Mouse (Mus musculus): ENCODE data around the gene Efna5. TPM values are rescaled to one million over a fixed set of nuclear protein-coding genes. Genes with fewer than 3 reads are reported as not detected.

Efna5 gene
- polyA plus RNA-seq, 1 experiment from 2014 or later: 59.7 TPM

DNA sequence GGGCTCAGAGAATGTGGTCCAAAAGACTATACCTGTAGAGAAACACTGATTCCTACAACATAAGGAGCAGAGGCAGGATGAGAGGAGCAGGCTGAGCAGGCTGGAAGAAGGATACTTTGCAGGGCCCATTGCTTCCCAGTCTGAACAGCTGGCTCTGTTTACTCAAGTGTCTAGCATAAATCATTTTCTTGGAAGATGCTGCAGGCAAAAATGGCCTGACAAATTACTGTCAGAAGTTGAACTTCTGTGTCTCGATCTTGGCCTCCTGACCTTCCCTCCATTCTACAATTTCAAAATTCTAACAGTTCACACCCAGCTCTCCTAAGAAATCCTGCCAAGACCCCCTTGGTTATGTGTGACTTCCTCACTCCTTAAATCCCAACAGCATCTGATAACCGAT lies 105.1 kb downstream of the Efna5 start:
- H3K9ac ChIP-seq (ENCODE audit: low read depth, low read length): no peak overlapping the region
- no peak overlapping the region for H3K4me2 ChIP-seq (ENCODE audit: low read length)
- no peak for ATAC-seq
- H3K9me3 ChIP-seq (replicated peaks; ENCODE audit: control insufficient read depth, low read length, poor library complexity, severe bottlenecking): no peaks in the 10 kb centered on the region
- H3K36me3 ChIP-seq (ENCODE audit: control insufficient read depth, insufficient read depth, low read length): no peaks in the 10 kb centered on the region
- no peaks in the 10 kb centered on the region; the same call in 1 of the 2 replicates for H3K4me1 ChIP-seq (ENCODE audit: control insufficient read depth, insufficient read depth, low read length)
- H3K4me3 ChIP-seq (ENCODE audit: low read depth, low read length): no peak overlapping the region
- no peak overlapping the region for H3K27ac ChIP-seq (ENCODE audit: low read length)
- 84% methylated on average over 2 of the region's 2 CpGs for WGBS
- H3K27me3 ChIP-seq (ENCODE audit: control insufficient read depth, insufficient read depth, low read depth, low read length): no peaks in the 10 kb centered on the region

GRCm38 (mm10) chr17:62775401-62775800 lies 105.7 kb downstream of the Efna5 start:
- Histone ChIP-seq H3K4me1 (ENCODE audit: control insufficient read depth, insufficient read depth, low read length) (no peaks in the 10 kb centered on the region; the same call in 1 of the 2 replicates), H3K27ac (ENCODE audit: low read length) (no peak overlapping the region), H3K27me3 (ENCODE audit: control insufficient read depth, insufficient read depth, low read depth, low read length) (no peaks in the 10 kb centered on the region), H3K36me3 (ENCODE audit: control insufficient read depth, insufficient read depth, low read length) (no peaks in the 10 kb centered on the region), H3K9me3 (replicated peaks; ENCODE audit: control insufficient read depth, low read length, poor library complexity, severe bottlenecking) (no peaks in the 10 kb centered on the region), H3K4me3 (ENCODE audit: low read depth, low read length) (no peak overlapping the region), H3K9ac (ENCODE audit: low read depth, low read length) (no peak overlapping the region), H3K4me2 (ENCODE audit: low read length) (no peak overlapping the region)
- ATAC-seq: no peak
- WGBS: 87% methylated on average over 5 of the region's 5 CpGs

DNA sequence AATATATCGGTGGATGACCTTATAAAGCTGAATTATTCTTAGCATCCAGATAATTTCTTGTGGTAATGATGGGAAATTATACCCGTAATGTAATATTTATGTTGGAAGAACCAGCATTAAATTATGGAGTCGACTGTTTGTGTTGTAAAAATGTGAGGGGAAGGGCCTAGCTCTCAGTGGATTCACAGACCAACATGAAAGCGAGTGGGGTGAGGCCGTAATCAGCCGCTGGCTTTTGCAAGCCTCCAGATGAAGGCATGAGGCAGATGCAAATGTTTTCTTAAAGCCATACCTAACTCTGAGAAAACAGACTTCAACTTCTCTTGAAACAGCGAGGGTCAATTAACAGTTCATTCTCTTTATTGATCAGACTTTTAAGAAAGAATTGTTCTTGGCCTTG lies 106.4 kb downstream of the Efna5 start:
- no peaks in the 10 kb centered on the region for H3K36me3 ChIP-seq (ENCODE audit: control insufficient read depth, insufficient read depth, low read length)
- H3K4me1 ChIP-seq (ENCODE audit: control insufficient read depth, insufficient read depth, low read length): no peaks in the 10 kb centered on the region; the same call in 1 of the 2 replicates
- WGBS: 92% methylated on average over 7 of the region's 7 CpGs
- no peaks in the 10 kb centered on the region for H3K27me3 ChIP-seq (ENCODE audit: control insufficient read depth, insufficient read depth, low read depth, low read length)
- no peak overlapping the region for H3K4me3 ChIP-seq (ENCODE audit: low read depth, low read length)
- H3K9me3 ChIP-seq (replicated peaks; ENCODE audit: control insufficient read depth, low read length, poor library complexity, severe bottlenecking): no peaks in the 10 kb centered on the region
- H3K9ac ChIP-seq (ENCODE audit: low read depth, low read length): no peak overlapping the region
- H3K27ac ChIP-seq (ENCODE audit: low read length): no peak overlapping the region
- H3K4me2 ChIP-seq (ENCODE audit: low read length): no peak overlapping the region
- ATAC-seq: no peak

DNA sequence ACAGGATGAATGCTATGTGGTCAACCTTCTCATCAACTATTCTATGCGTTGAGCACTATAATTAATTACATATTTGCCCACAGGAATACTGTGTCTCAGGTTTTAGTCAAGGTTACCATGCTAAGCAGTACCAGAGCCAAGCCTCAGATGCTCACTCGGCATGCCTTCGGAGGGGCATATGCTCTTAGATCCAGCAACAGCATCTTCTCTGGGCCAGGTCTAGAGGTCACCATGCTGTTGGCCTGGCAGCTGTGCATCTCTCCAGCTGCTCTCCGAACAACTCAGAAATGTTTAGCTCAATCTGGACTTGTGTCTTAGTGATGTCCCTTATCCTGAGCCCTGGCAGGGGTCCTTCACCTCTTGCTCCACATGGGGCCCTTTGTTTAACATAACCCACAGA lies 114.4 kb downstream of the Efna5 start:
- no peak overlapping the region for H3K4me3 ChIP-seq (ENCODE audit: low read depth, low read length)
- H3K27me3 ChIP-seq (ENCODE audit: control insufficient read depth, insufficient read depth, low read depth, low read length): no peaks in the 10 kb centered on the region
- 45% methylated on average over 4 of the region's 4 CpGs for WGBS
- no peak overlapping the region for H3K4me2 ChIP-seq (ENCODE audit: low read length)
- no peaks in the 10 kb centered on the region; the same call in 1 of the 2 replicates for H3K4me1 ChIP-seq (ENCODE audit: control insufficient read depth, insufficient read depth, low read length)
- ATAC-seq: no peak
- no peak overlapping the region for H3K9ac ChIP-seq (ENCODE audit: low read depth, low read length)
- no peaks in the 10 kb centered on the region for H3K36me3 ChIP-seq (ENCODE audit: control insufficient read depth, insufficient read depth, low read length)
- no peak overlapping the region for H3K27ac ChIP-seq (ENCODE audit: low read length)
- H3K9me3 ChIP-seq (replicated peaks; ENCODE audit: control insufficient read depth, low read length, poor library complexity, severe bottlenecking): no peaks in the 10 kb centered on the region

- no peaks in the 10 kb centered on the region for H3K36me3 ChIP-seq (ENCODE audit: control insufficient read depth, insufficient read depth, low read length)
- no peak for ATAC-seq
- no peak overlapping the region for H3K4me3 ChIP-seq (ENCODE audit: low read depth, low read length)
- H3K9me3 ChIP-seq (replicated peaks; ENCODE audit: control insufficient read depth, low read length, poor library complexity, severe bottlenecking): no peaks in the 10 kb centered on the region
- no peaks in the 10 kb centered on the region; the same call in 1 of the 2 replicates for H3K4me1 ChIP-seq (ENCODE audit: control insufficient read depth, insufficient read depth, low read length)
- H3K4me2 ChIP-seq (ENCODE audit: low read length): no peak overlapping the region
- no peaks in the 10 kb centered on the region for H3K27me3 ChIP-seq (ENCODE audit: control insufficient read depth, insufficient read depth, low read depth, low read length)
- no peak overlapping the region for H3K27ac ChIP-seq (ENCODE audit: low read length)
- no peak overlapping the region for H3K9ac ChIP-seq (ENCODE audit: low read depth, low read length)
- 83% methylated on average over 4 of the region's 4 CpGs for WGBS
Measured at GRCm38 (mm10) chr17:62765165-62765564, 116.0 kb downstream of the Efna5 start.

DNA sequence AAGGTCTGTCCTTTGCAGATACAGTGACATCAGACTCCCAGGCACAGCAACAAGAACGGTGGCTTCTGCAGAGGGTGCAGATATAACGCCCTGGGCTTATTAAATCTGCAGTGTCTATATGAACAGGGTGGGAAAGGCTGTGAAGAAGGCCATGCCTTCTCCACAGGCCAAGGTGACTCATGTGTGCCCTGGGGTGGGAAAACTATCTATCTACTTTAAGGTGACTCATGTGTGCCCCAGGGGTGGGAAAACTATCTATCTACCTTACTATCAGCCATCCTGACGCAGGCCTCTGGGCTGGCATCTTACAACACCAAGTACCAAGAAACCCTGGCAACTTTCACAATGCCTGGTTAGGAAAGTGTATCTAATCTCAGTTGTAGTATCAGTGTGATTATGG lies 124.2 kb downstream of the Efna5 start:
- Histone ChIP-seq H3K27ac (ENCODE audit: low read length) (no peak overlapping the region), H3K9ac (ENCODE audit: low read depth, low read length) (no peak overlapping the region), H3K4me2 (ENCODE audit: low read length) (no peak overlapping the region), H3K9me3 (replicated peaks; ENCODE audit: control insufficient read depth, low read length, poor library complexity, severe bottlenecking) (no peaks in the 10 kb centered on the region), H3K4me3 (ENCODE audit: low read depth, low read length) (no peak overlapping the region), H3K4me1 (ENCODE audit: control insufficient read depth, insufficient read depth, low read length) (peaks cover 3% of the 10 kb centered on the region; the same call in 1 of the 2 replicates), H3K27me3 (ENCODE audit: control insufficient read depth, insufficient read depth, low read depth, low read length) (no peaks in the 10 kb centered on the region), H3K36me3 (ENCODE audit: control insufficient read depth, insufficient read depth, low read length) (no peaks in the 10 kb centered on the region)
- WGBS: 88% methylated on average over 3 of the region's 3 CpGs
- ATAC-seq: no peak

DNA sequence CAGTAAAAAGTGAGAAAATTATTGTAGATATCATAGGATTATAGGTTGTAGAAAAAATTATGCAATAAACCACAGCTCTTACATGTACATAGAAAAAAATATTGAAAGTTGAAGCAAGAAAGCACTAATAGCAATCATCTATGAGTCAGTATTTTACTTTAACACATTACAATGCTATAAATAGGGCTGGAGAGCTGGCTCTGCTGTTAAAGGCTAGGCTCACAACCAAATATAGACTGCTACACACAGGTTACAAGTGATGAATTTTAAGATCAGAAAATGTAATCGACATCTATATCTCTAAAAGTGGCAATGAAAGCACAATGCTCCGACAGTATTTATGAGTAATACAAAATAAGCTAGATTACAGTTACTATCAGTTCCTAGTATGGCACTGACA lies 125.5 kb downstream of the Efna5 start:
- Histone ChIP-seq H3K4me1 (ENCODE audit: control insufficient read depth, insufficient read depth, low read length) (peaks cover 3% of the 10 kb centered on the region; the same call in 1 of the 2 replicates), H3K36me3 (ENCODE audit: control insufficient read depth, insufficient read depth, low read length) (no peaks in the 10 kb centered on the region), H3K4me2 (ENCODE audit: low read length) (no peak overlapping the region), H3K9ac (ENCODE audit: low read depth, low read length) (no peak overlapping the region), H3K9me3 (replicated peaks; ENCODE audit: control insufficient read depth, low read length, poor library complexity, severe bottlenecking) (no peaks in the 10 kb centered on the region), H3K27me3 (ENCODE audit: control insufficient read depth, insufficient read depth, low read depth, low read length) (no peaks in the 10 kb centered on the region), H3K27ac (ENCODE audit: low read length) (no peak overlapping the region), H3K4me3 (ENCODE audit: low read depth, low read length) (no peak overlapping the region)
- 88% methylated on average over 2 of the region's 2 CpGs for WGBS
- ATAC-seq: no peak

DNA sequence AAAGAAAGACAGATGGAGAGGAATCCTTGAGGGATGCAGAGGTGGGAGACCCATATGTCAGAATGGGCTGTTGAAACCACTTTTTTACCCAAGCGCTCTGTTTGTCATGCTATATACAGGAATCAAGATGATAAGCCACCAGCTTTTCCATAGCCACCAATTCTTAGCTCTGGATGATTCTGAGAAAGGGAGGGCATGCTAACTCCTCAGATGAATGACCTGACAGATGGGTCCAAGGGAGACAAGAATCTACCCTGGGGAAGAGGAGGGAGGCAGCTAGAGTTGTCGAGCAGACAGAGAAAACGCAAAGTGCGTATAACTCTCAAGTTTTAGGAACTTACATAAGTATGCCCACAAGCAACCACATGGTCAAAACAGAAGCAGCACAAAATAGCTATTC lies 126.5 kb downstream of the Efna5 start:
- Histone ChIP-seq H3K9me3 (replicated peaks; ENCODE audit: control insufficient read depth, low read length, poor library complexity, severe bottlenecking) (no peaks in the 10 kb centered on the region), H3K36me3 (ENCODE audit: control insufficient read depth, insufficient read depth, low read length) (no peaks in the 10 kb centered on the region), H3K4me2 (ENCODE audit: low read length) (no peak overlapping the region), H3K27ac (ENCODE audit: low read length) (no peak overlapping the region), H3K4me1 (ENCODE audit: control insufficient read depth, insufficient read depth, low read length) (peaks cover under 1% of the 10 kb centered on the region; the same call in 1 of the 2 replicates), H3K27me3 (ENCODE audit: control insufficient read depth, insufficient read depth, low read depth, low read length) (no peaks in the 10 kb centered on the region), H3K4me3 (ENCODE audit: low read depth, low read length) (no peak overlapping the region), H3K9ac (ENCODE audit: low read depth, low read length) (no peak overlapping the region)
- ATAC-seq: no peak
- 80% methylated on average over 4 of the region's 4 CpGs for WGBS

DNA sequence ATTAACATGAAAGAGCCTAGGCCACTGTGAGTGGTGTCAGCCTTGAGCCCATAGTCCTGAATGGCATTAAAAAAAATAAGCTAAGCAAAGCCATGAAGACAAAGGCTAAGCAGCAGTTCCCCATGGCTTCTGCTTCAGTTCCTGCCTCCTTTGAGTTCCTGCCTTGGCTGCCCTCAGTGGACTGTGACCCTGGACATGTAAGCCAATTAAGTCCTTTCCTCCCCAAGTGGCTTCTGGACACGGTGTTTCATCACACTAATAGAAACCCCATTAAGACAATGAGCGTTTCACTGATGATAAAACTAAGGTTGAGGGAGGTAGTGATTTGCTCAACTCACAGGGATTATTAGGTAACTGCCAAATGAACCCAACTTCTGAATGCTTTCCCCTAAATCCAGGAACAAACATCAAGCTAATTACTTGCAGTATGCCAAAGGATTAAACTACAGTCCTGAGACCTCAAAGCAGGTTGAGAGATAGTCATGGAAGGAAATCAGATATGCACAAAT lies 128.7 kb downstream of the Efna5 start:
- no peaks in the 10 kb centered on the region for H3K9me3 ChIP-seq (replicated peaks; ENCODE audit: control insufficient read depth, low read length, poor library complexity, severe bottlenecking)
- no peak overlapping the region for H3K9ac ChIP-seq (ENCODE audit: low read depth, low read length)
- ATAC-seq: no peak
- H3K4me1 ChIP-seq (ENCODE audit: control insufficient read depth, insufficient read depth, low read length): 0 out of 2 replicates have a peak, but pooled peaks cover 2% of the 10 kb centered on the region
- WGBS: 14% methylated on average over 2 of the region's 2 CpGs
- no peak overlapping the region for H3K4me2 ChIP-seq (ENCODE audit: low read length)
- H3K27ac ChIP-seq (ENCODE audit: low read length): no peak overlapping the region
- no peak overlapping the region for H3K4me3 ChIP-seq (ENCODE audit: low read depth, low read length)
- H3K27me3 ChIP-seq (ENCODE audit: control insufficient read depth, insufficient read depth, low read depth, low read length): no peaks in the 10 kb centered on the region
- no peaks in the 10 kb centered on the region for H3K36me3 ChIP-seq (ENCODE audit: control insufficient read depth, insufficient read depth, low read length)
